Mouse (Mus musculus) kidney, embryonic 14.5 days (tissue): ENCODE data around the gene Gm5741. TPM values are rescaled to one million over a fixed set of nuclear protein-coding genes. Genes with fewer than 3 reads are reported as not detected.

ENCODE experiments used
- ATAC-seq: fragments of 200-750 bp; cut with Nextera tagmentation; 2 replicates; pipeline ENCODE4 v1.8.0; 2017; ENCODE audit warnings: moderate number of reproducible peaks, mild to moderate bottlenecking, moderate TSS enrichment, moderate library complexity; ENCODE audit not compliant: low FRiP score, low TSS enrichment
- H3K27ac ChIP-seq: fragments of 300-500 bp; sonication (generic); 2 replicates; pipeline ENCODE4 v1.5.1; 2014; ENCODE audit warnings: low read depth, mild to moderate bottlenecking, low read length, moderate library complexity, mixed read lengths
- H3K27me3 ChIP-seq: fragments of 300-500 bp; sonication (generic); 2 replicates; pipeline ENCODE4 v1.6.1; 2014; ENCODE audit warnings: mild to moderate bottlenecking, low read length; ENCODE audit not compliant: control insufficient read depth, insufficient read depth
- H3K36me3 ChIP-seq: fragments of 300-500 bp; sonication (generic); 2 replicates; pipeline ENCODE4 v1.6.1; 2014; ENCODE audit warnings: low read length, mixed read lengths; ENCODE audit not compliant: control insufficient read depth, insufficient read depth
- H3K4me1 ChIP-seq: fragments of 300-500 bp; sonication (generic); 2 replicates; pipeline ENCODE4 v1.6.1; 2014; ENCODE audit warnings: low read length, mixed read lengths; ENCODE audit not compliant: control insufficient read depth, insufficient read depth
- H3K4me2 ChIP-seq: fragments of 300-500 bp; sonication (generic); replicated peaks from 2 replicates; pipeline ENCODE4 v1.6.1; 2014; ENCODE audit warnings: low read depth, mild to moderate bottlenecking, low read length
- H3K4me3 ChIP-seq: fragments of 300-500 bp; sonication (generic); 2 replicates; pipeline ENCODE4 v1.5.1; 2014; ENCODE audit warnings: mild to moderate bottlenecking, low read length
- H3K9ac ChIP-seq: fragments of 300-500 bp; sonication (generic); 2 replicates; pipeline ENCODE4 v1.6.1; 2014; ENCODE audit warnings: low read depth, mild to moderate bottlenecking, low read length, moderate library complexity
- H3K9me3 ChIP-seq: fragments of 300-500 bp; sonication (generic); 2 replicates; pipeline ENCODE4 v1.6.1; 2016; ENCODE audit warnings: low read length; ENCODE audit not compliant: control insufficient read depth
- WGBS: fragments of 180-500 bp; shearing (Covaris S2); extraction: QIAGEN DNeasy Blood & Tissue Kit; methylation state at CpG from one replicate; pipeline ENCODE4 v1.1.7; 2014; 5-methylcytosine and 5-hydroxymethylcytosine counted together
- polyA plus RNA-seq: library from polyadenylated mRNA; unstranded; fragments of >200 nt; fragmentation: Nextera tagmentation; extraction: Ambion mirVana; gene quantifications from 2 replicates; pipeline ENCODE4 v1.2.1, GENCODE M21; 2014

Gene Gm5741
- polyA plus RNA-seq: 1.1 TPM in 1 of 2 replicates, not detected in the other

GRCm38 (mm10) chr8:85067982-85068381 is at the start of gene Gm5741:
Gene Gm5741, minus strand, starts transcription at chr8:85067982.
- no peaks in the 10 kb centered on the region for H3K9me3 ChIP-seq
- H3K27me3 ChIP-seq: no peaks in the 10 kb centered on the region
- H3K36me3 ChIP-seq: peaks cover 15% of the 10 kb centered on the region; the same call in 1 of the 2 replicates
- no peak within 1 kb of the TSS for H3K27ac ChIP-seq
- no peak within 1 kb of the TSS for H3K4me3 ChIP-seq
- no peaks in the 10 kb centered on the region; the same call in none of the 2 replicates for H3K4me1 ChIP-seq
- ATAC-seq: no peak
- no peak within 1 kb of the TSS for H3K4me2 ChIP-seq
- H3K9ac ChIP-seq: no peak within 1 kb of the TSS

DNA sequence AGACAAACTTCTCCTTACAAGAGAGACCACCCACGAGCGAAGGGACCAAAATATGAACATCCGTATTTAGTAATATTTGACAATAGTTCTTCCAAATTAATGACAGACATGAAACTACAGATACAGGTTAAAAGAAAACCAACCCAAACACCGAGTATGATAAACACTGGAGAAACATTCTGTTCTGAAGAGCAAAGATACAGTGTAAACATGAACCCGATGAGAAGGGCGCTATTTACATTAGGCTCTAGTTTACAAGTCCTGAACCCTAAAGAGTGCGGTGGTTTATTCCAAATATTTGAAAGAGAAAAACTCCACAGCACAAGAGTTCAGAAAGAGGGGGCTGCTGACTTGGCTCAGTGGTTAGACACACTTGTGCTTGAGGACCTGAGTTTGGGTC is 49.2 kb upstream of the Gm5741 start:
- no peak overlapping the region for H3K9ac ChIP-seq
- no peaks in the 10 kb centered on the region for H3K27me3 ChIP-seq
- no peak for ATAC-seq
- H3K4me1 ChIP-seq: no peaks in the 10 kb centered on the region
- WGBS: 95% methylated on average over 7 of the region's 7 CpGs
- H3K36me3 ChIP-seq: no peaks in the 10 kb centered on the region
- no peak overlapping the region for H3K4me2 ChIP-seq
- H3K9me3 ChIP-seq: no peaks in the 10 kb centered on the region; the same call in 1 of the 2 replicates
- H3K27ac ChIP-seq: no peak overlapping the region
- H3K4me3 ChIP-seq: no peak overlapping the region

DNA sequence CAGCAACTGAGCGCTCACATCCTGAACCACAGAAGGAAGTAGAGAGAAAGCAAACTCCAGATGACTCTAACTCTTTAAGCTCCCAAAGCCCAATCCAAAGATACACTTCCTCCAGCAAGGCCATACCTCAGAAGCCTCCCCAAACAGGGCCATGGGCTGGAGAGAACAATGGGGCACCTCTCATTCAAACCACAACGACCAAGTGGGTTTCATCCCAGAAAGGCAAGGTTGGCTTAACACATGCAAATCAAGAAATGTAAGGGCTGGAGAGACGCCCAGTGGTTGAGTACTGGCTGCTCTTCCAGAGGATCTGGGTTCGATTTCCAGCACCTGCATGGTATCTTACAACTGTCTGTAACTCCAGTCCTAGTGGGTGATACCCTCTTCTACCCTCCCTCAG is 47.7 kb upstream of the Gm5741 start:
- Histone ChIP-seq H3K9ac (no peak overlapping the region), H3K9me3 (no peaks in the 10 kb centered on the region; the same call in 1 of the 2 replicates), H3K27ac (no peak overlapping the region), H3K4me1 (no peaks in the 10 kb centered on the region), H3K4me3 (no peak overlapping the region), H3K27me3 (no peaks in the 10 kb centered on the region), H3K36me3 (peaks cover 6% of the 10 kb centered on the region; the same call in 1 of the 2 replicates), H3K4me2 (no peak overlapping the region)
- 78% methylated on average over 4 of the region's 4 CpGs for WGBS
- ATAC-seq: no peak

- Histone ChIP-seq H3K27ac (no peak overlapping the region), H3K4me2 (no peak overlapping the region), H3K36me3 (peaks cover 13% of the 10 kb centered on the region), H3K9me3 (no peaks in the 10 kb centered on the region; the same call in 1 of the 2 replicates), H3K4me1 (no peaks in the 10 kb centered on the region), H3K4me3 (no peak overlapping the region), H3K27me3 (no peaks in the 10 kb centered on the region), H3K9ac (no peak overlapping the region)
- ATAC-seq: no peak
- WGBS: 94% methylated on average over 10 of the region's 10 CpGs
Observed at GRCm38 (mm10) chr8:85113241-85113640, 45.5 kb upstream of the Gm5741 start.

DNA sequence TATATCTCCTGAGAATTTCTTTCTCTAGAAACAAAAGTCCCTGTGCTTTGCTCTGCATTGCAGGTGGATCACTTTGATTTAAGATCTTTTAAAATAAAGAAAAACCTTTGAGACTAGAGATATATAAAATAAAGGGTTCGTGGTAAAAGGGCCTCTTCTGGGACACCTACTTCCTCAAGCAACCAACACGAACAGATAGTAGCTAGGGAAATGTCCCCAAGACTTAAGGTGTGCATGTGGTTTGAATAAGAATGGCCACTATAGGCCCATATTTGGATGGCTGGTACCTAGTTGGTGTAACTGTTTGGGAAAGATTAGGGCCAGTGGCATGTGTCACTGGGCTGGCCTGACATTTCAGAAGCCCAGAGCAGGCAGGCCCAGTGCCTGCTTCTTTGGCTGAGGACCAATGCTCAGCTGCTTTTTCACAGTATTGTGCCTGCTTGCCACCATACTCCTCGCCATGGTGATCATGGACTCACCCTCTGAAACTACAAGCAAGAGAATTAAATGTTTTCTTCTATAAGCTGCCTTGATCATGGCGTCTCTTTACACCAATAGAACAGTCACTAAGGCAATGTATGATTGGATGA is 32.4 kb upstream of the Gm5741 start:
- H3K36me3 ChIP-seq: peaks cover 24% of the 10 kb centered on the region; the same call in 1 of the 2 replicates
- no peak for ATAC-seq

DNA sequence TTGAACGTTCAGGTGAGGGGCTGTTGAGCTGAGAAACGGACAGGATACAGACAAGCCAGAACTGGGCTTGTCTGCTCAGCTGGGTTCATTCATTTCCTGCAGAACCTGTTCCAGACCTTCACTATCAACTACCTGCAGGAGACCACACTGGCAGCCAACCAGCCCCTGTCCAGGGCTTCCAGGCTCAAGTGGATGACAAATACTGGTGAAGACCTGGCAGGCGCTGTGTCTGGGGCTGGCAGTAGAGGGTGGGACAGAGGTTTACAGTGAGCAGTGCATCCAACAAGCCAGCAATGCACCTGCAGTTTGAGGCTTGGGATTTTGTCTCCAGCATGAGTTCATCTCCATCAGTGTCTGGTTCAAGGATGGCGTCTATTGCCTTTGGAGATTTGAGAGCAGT is 29.1 kb upstream of the Gm5741 start:
- Histone ChIP-seq H3K27me3 (no peaks in the 10 kb centered on the region), H3K9ac (no peak overlapping the region), H3K36me3 (peaks cover 40% of the 10 kb centered on the region; the same call in 1 of the 2 replicates), H3K27ac (no peak overlapping the region), H3K4me2 (no peak overlapping the region), H3K4me1 (no peaks in the 10 kb centered on the region), H3K9me3 (0 out of 2 replicates have a peak, but pooled peaks cover 3% of the 10 kb centered on the region), H3K4me3 (no peak overlapping the region)
- ATAC-seq: no peak
- WGBS: 95% methylated on average over 4 of the region's 4 CpGs

More for the DNA sequence above, 32.4 kb upstream of the Gm5741 start:
- Histone ChIP-seq H3K4me3 (no peak overlapping the region), H3K4me1 (no peaks in the 10 kb centered on the region), H3K9me3 (0 out of 2 replicates have a peak, but pooled peaks cover 3% of the 10 kb centered on the region), H3K9ac (no peak overlapping the region), H3K27ac (no peak overlapping the region), H3K4me2 (no peak overlapping the region), H3K27me3 (no peaks in the 10 kb centered on the region)
- WGBS: 88% methylated on average over 4 of the region's 4 CpGs

GRCm38 (mm10) chr8:85096196-85096595 is 28.4 kb upstream of the Gm5741 start:
- Histone ChIP-seq H3K27ac (no peak overlapping the region), H3K27me3 (no peaks in the 10 kb centered on the region), H3K4me1 (no peaks in the 10 kb centered on the region), H3K36me3 (peaks cover 40% of the 10 kb centered on the region; the same call in 1 of the 2 replicates), H3K4me2 (no peak overlapping the region), H3K9ac (no peak overlapping the region), H3K9me3 (no peaks in the 10 kb centered on the region), H3K4me3 (no peak overlapping the region)
- ATAC-seq: no peak
- 93% methylated on average over 16 of the region's 16 CpGs for WGBS

DNA sequence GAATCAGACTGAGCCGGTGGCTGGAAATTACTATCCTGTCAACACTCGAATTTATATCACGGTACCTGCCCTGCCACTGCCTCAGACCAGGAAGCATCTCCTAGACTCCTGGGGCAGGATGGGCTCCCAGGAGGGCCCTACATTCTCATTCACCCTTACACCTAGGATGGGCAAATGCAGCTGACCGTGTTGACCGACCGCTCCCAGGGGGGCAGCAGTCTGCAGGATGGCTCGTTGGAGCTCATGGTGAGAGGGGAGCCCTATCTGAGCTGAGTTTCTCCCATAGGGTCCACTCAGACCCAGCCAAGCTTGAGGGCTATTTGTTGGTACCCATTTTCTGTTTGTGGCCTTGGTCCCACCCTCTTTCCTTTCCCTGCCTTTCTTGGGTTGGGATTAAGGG is 27.8 kb upstream of the Gm5741 start:
- H3K4me1 ChIP-seq: no peaks in the 10 kb centered on the region
- H3K4me2 ChIP-seq: no peak overlapping the region
- H3K27ac ChIP-seq: no peak overlapping the region
- WGBS: 91% methylated on average over 7 of the region's 7 CpGs
- no peaks in the 10 kb centered on the region for H3K9me3 ChIP-seq
- H3K36me3 ChIP-seq: peaks cover 40% of the 10 kb centered on the region; the same call in 1 of the 2 replicates
- ATAC-seq: no peak
- H3K27me3 ChIP-seq: no peaks in the 10 kb centered on the region
- no peak overlapping the region for H3K4me3 ChIP-seq
- no peak overlapping the region for H3K9ac ChIP-seq

- Histone ChIP-seq H3K4me2 (no peak overlapping the region), H3K27ac (no peak overlapping the region), H3K4me3 (no peak overlapping the region), H3K27me3 (no peaks in the 10 kb centered on the region), H3K36me3 (peaks cover 40% of the 10 kb centered on the region; the same call in 1 of the 2 replicates), H3K9me3 (no peaks in the 10 kb centered on the region), H3K9ac (no peak overlapping the region), H3K4me1 (no peaks in the 10 kb centered on the region)
- 94% methylated on average over 13 of the region's 13 CpGs for WGBS
- no peak for ATAC-seq
Observed at GRCm38 (mm10) chr8:85095051-85095450, 27.3 kb upstream of the Gm5741 start.
